Mouse (Mus musculus) lung, embryonic 14.5 days (tissue): ENCODE measurements around the gene Dld. TPM values are rescaled to one million over a fixed set of nuclear protein-coding genes. Genes with fewer than 3 reads are reported as not detected.

ENCODE experiments used
- ATAC-seq: fragments of 200-750 bp; cut with Nextera tagmentation; 2 replicates; pipeline ENCODE4 v1.8.0; 2017; ENCODE audit warnings: mild to moderate bottlenecking, moderate TSS enrichment, moderate library complexity; ENCODE audit not compliant: insufficient read depth
- DNase-seq: peaks from one replicate; pipeline ENCODE4 v3.0.0-alpha.2; 2015
- H3K27ac ChIP-seq: fragments of 300-500 bp; sonication (generic); 2 replicates; pipeline ENCODE4 v1.5.1; 2014; ENCODE audit warnings: low read depth, mild to moderate bottlenecking, moderate library complexity
- H3K27me3 ChIP-seq: fragments of 300-500 bp; sonication (generic); 2 replicates; pipeline ENCODE4 v1.6.1; 2014; ENCODE audit warnings: low read length, control low read depth; ENCODE audit not compliant: insufficient read depth
- H3K36me3 ChIP-seq: fragments of 300-500 bp; sonication (generic); 2 replicates; pipeline ENCODE4 v1.6.1; 2014; ENCODE audit warnings: control low read depth; ENCODE audit not compliant: insufficient read depth
- H3K4me1 ChIP-seq: fragments of 300-500 bp; sonication (generic); 2 replicates; pipeline ENCODE4 v1.6.1; 2014; ENCODE audit warnings: antibody characterized with exemption, control low read depth; ENCODE audit not compliant: insufficient read depth
- H3K4me2 ChIP-seq: fragments of 300-500 bp; sonication (generic); 2 replicates; pipeline ENCODE4 v1.6.1; 2014; ENCODE audit warnings: mild to moderate bottlenecking
- H3K4me3 ChIP-seq: fragments of 300-500 bp; sonication (generic); 2 replicates; pipeline ENCODE4 v1.5.1; 2014; ENCODE audit warnings: low read depth, low read length
- H3K9ac ChIP-seq: fragments of 300-500 bp; sonication (generic); 2 replicates; pipeline ENCODE4 v1.6.1; 2014
- H3K9me3 ChIP-seq: fragments of 300-500 bp; sonication (generic); 2 replicates; pipeline ENCODE4 v1.6.1; 2016; ENCODE audit warnings: low read depth, low read length, control low read depth
- CTCF ChIP-seq: IDR thresholded peaks from 2 replicates; pipeline ENCODE4 v1.5.1; 2016; ENCODE audit warnings: antibody characterized with exemption, low read depth
- WGBS: fragments of 180-500 bp; shearing (Covaris S2); extraction: QIAGEN DNeasy Blood & Tissue Kit; methylation state at CpG from one replicate; pipeline ENCODE4 v1.1.7; 2014; 5-methylcytosine and 5-hydroxymethylcytosine counted together
- polyA plus RNA-seq: library from polyadenylated mRNA; unstranded; fragments of >200 nt; fragmentation: Nextera tagmentation; extraction: Ambion mirVana; gene quantifications from 2 replicates; pipeline ENCODE4 v1.2.1, GENCODE M21; 2014

Gene Dld
- polyA plus RNA-seq, 1 experiment from 2014 or later = 124 TPM

DNA sequence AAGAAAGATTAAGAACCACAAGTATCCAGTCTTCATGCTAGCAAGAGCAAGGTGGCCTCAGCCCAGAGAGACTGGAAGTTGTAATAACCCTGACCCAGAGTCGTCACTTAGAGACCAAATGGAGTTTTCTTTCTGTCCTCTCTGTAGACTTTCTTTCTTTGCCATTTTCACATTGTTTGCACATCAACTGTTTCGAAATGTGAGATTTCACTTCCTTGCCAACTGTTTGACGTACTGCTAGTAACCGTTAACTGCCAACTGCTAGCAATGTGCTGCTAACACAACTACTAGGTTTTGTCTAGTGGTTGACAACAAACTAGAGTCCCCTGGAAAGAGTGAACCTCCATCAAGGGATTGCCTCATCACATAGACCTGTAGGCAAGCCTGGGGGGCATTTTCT is 68.1 kb downstream of the Dld start:
- no peak overlapping the region for H3K9ac ChIP-seq
- ATAC-seq = no peak
- WGBS = 68% methylated on average over 4 of the region's 4 CpGs
- no peaks in the 10 kb centered on the region for H3K27me3 ChIP-seq
- H3K36me3 ChIP-seq = peaks cover 97% of the 10 kb centered on the region
- H3K4me2 ChIP-seq = no peak overlapping the region
- H3K9me3 ChIP-seq = no peaks in the 10 kb centered on the region
- H3K4me1 ChIP-seq = peaks cover 4% of the 10 kb centered on the region; the same call in 1 of the 2 replicates
- no peak overlapping the region for H3K4me3 ChIP-seq
- H3K27ac ChIP-seq = peak overlapping the region; percentile 43; the same call in 1 of the 2 replicates
- no peak for DNase-seq
- TF ChIP-seq CTCF = no peak

DNA sequence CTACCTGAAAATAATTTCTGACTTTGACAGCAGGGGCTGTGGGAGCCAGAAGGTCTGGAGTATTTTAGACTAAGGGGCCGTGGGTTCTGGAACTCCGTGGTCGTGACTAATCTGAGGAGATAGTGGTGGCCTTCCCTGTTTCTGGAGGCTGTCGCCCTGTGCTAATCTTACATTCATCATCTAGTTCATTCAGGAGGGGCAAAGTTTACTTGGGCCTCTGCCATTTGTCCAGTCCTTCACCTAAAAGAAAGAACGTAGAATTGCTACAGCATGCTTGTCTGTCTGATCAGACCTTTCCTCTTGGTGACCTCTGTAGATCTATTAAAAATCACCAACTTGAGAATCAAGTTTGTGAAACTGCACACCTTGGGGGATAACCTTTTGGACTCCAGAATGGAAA is 69.0 kb downstream of the Dld start:
- no peak for TF ChIP-seq CTCF
- Histone ChIP-seq H3K36me3 (peaks cover 97% of the 10 kb centered on the region), H3K27me3 (no peaks in the 10 kb centered on the region), H3K9ac (no peak overlapping the region), H3K4me1 (peaks cover 4% of the 10 kb centered on the region; the same call in 1 of the 2 replicates), H3K4me2 (no peak overlapping the region), H3K4me3 (no peak overlapping the region), H3K9me3 (no peaks in the 10 kb centered on the region), H3K27ac (no peak overlapping the region)
- ATAC-seq (no peak), DNase-seq (no peak)
- WGBS = 61% methylated on average over 5 of the region's 5 CpGs

Other genes with a start within 250 kb of the Dld start
- not detected in 2 replicates for gene Gm6993, start 110.7 kb downstream of the Dld start, polyA plus RNA-seq
- gene Lamb1, start 86.2 kb downstream of the Dld start, polyA plus RNA-seq = 118 and 123 TPM in 2 replicates
- not detected in 2 replicates for gene Slc26a3, start 39.4 kb upstream of the Dld start, polyA plus RNA-seq
- gene Cbll1, start 148.2 kb upstream of the Dld start, polyA plus RNA-seq = 19.5 and 21.1 TPM in 2 replicates
- not detected in 2 replicates for gene Slc26a4, start 208.5 kb upstream of the Dld start, polyA plus RNA-seq